Mouse (Mus musculus): ENCODE measurements around the gene Selenon.
"Not testable (repeated sequence)": the region's sequence is repeated elsewhere in the genome, so short reads cannot be mapped to it uniquely, and the experiment has no call there.

The Selenon gene

DNA sequence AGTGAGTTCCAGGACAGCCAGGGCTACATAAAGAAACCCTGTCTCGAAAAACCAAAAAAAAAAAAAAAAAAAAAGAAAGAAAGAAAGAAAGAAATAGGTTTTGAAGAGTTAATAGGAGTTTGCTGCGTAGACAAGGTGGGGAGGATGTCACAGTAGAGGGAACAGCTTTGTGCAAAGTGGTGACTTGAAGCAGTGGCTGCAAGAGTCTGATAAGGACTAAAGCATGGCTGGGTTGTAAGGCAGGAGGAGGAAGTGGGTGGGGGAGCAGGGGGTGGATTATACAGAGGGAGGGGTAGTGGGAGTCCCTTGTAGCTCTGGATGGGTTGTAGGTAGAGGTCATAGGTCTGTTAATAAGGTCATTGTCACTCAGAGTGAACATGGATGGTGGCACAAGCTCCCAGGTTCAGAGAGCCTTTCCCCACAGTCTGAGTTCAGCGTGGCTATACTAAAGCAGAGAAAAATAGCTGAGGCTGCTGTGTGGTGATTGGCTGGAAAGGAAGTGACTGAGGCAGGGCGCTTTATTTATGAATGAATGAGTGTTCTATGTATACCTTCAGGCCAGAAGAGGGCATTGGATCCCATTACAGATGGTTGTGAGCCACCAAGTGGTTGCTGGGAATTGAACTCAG lies 45.9 kb downstream of the Selenon start:
- no peak for DNase-seq (ENCODE audit: low spot score)

DNA sequence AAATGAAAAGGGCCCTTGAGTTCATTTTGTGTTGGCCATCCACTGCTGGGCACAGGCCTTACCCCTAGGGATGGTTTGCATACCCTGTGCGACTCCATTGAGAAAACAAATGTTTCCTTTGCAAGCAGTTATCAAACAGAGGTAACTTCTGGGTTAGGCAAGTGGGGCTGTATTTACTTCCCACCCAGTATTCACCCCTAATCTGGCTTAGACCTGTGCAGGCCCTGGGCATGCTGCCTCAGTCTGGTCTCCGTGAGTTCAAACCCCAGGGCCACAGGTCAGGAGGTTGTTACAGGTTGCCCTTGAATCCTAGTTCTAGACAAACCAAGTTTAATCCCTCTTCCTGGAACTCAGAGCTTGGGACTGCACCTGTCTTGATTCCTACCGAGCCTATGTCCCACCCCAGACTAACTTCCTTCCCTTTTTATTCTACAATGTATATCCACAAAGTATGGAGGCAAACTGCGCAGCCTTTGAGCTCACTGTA lies 46.6 kb downstream of the Selenon start:
- no peak for DNase-seq (ENCODE audit: low spot score)

DNA sequence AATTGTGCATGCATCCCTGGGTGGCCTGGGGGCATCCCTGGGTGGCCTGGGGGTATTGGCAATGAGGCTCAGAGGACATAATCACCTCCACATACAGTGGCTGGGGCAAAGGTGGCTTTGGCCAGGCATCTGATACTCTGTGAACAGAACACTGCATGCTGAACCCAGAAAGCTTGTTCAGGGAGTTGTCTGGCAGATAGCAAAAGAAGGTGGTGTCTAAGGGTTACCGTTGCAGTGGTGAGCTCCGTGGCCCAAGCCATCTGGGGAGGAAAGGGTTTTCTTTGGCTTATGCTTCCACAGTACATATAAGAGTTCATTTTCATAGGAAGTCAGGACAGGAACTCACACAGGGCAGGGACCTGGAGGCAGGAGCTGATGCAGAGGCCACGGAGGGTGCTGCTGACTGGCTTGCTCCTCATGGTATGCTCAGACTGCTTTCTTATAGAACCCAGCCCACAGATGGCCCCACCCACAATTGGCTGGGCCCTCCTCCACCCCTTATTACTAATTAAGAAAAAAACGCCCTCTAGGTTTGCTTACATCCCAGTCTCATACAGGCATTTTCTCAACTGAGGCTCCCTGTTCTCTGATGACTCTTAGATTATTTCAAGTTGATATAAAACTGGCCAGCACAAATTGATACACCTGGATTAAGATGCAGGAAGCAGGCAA lies 48.1 kb downstream of the Selenon start:
- no peak for DNase-seq (ENCODE audit: low spot score)

DNA sequence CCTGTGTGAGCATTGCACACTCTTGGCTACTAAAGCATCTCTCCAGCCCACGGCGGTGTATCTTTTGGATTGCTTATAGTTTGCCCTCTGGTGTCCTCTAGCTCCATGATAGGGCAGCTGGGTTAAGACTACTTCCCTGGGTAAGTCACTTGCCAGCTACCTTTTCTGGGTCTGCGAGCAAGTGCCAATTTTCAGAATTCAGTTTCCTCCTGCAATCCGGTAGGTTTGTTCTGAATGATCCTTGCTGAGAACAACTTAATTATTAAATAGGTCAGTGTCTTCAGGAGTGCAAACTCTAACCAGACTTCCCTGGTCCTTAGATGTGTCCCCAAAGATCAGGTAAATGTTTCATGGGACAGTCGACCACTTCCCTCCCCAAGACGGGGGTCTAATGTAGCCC lies 50.9 kb downstream of the Selenon start:
- DNase-seq (ENCODE audit: low spot score): no peak

DNA sequence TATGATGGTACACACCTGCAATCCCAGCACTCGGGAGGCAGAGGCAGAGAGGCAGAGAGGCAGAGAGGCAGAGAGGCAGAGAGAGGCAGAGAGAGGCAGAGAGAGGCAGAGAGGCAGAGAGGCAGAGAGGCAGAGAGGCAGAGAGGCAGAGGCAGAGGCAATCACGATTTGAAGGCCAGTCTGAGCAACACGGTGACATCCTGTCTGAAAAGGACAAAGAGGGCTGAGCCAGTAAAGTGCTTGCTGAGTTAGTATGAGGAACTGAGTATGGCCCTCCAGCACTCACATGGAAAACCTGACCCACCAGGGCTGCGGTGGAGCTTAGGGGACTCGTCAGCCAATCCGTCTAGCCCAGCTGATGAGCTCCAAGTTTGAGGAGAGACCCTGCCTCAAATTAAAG lies 53.0 kb downstream of the Selenon start:
- not testable (repeated sequence) for DNase-seq (ENCODE audit: low spot score)

DNA sequence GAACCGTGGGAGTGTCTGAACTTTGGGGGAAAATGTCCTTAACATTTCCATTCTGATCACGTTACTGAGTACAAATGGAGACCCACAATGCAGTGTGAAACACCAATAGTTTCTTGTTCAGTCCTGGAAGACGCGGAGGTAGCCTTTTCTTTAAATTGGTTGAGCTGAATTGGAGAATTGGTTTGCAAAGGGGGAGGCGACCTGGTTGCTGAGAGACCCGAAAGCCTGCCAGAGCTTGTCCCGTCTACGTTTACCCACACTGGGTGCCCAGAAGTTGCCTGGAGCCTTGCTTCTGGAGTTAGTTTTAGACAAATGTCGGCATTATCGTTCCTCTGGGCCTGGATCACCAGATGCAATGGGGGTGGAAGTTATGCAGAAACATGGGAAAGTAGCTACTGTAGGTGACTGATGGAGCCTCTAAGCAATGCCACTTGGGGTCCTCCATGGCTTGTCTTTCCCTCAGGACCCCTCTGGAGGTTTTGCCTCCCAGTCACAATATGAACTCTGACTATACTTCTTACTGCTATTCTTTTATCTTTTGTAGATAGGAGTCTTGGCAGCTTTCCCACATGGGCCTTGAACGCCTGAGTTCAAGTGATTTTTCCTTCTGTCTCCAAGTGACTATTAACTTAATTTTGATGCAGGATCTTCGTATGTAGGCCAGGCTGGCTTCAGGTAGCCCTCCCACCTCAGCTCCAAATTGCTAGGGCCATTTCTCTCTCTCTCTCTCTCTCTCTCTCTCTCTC lies 53.8 kb downstream of the Selenon start:
- no peak for DNase-seq (ENCODE audit: low spot score)

DNA sequence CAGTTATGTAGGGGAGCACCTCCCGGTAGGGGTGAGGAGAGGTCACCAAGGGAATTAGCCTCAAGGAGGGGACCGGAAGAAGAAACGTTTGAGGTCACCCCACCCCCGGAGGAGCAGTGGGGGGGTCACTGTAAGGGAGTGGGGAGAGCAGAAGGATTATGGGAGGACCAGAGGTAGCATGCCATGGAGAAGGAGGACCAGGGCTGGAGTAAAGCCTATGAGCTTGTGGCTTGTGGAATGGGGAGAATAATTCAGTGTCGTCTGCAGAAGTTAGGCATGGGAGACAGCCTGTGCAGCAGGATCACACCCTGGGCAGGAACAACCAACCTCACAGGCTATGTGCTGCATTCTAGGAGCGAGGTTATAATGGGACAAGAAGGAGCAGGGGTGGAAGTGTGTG lies 54.7 kb downstream of the Selenon start:
- DNase-seq (ENCODE audit: low spot score): no peak

DNA sequence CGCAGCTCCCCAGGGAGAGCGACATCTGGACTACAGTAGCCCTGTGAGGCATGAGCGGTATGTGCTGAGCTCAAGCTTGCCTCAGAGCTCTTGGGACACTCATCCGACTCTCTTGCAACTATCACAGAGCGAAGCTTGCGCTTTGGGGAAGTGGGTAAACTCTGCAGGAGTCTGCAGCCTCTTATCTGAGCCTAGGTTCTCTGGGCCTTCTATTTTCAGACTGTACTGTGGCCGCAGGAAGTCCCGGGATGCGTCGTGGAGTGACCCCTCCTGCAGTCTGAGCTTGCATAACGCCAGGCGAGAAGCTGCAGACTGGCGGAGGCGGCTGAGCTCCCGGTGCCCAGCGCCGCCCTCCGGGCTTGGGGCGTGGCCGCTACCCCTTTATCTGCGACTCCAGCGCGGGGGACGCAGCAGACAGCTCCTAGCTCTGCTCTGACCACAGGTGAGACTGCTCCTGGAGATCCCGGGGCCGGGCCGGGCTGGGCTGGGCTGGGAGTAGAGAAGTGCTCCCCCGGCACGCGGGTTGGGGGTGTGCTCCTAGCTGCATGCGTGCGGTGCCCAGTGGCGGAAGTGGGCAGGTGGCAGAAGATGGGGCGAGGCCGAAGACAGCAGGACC lies 55.3 kb downstream of the Selenon start, which contains the start of gene Paqr7:
Gene Paqr7, plus strand, starts transcription at position 103 of the 616 bp plus-strand sequence.
- peak; percentile 73 for DNase-seq (ENCODE audit: low spot score)

DNA sequence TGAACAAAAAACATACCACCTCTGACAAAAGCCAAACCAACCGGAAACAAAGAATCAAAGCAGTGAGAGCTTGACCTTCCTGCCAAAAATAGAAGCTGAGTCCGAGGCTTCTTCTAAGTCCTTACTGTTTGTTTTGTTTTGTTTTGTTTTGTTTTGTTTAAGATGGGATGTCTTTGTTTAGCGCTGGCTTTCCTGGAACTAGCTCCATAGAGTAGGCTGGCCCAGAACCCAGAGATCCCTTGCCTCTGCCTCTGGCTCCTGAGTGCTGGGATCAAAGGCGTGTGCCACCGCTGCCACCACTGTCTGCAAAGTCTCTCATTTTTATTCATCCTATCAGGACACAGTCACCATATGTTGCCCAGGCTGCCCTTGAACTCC lies 56.4 kb downstream of the Selenon start:
- DNase-seq (ENCODE audit: low spot score): no peak

DNA sequence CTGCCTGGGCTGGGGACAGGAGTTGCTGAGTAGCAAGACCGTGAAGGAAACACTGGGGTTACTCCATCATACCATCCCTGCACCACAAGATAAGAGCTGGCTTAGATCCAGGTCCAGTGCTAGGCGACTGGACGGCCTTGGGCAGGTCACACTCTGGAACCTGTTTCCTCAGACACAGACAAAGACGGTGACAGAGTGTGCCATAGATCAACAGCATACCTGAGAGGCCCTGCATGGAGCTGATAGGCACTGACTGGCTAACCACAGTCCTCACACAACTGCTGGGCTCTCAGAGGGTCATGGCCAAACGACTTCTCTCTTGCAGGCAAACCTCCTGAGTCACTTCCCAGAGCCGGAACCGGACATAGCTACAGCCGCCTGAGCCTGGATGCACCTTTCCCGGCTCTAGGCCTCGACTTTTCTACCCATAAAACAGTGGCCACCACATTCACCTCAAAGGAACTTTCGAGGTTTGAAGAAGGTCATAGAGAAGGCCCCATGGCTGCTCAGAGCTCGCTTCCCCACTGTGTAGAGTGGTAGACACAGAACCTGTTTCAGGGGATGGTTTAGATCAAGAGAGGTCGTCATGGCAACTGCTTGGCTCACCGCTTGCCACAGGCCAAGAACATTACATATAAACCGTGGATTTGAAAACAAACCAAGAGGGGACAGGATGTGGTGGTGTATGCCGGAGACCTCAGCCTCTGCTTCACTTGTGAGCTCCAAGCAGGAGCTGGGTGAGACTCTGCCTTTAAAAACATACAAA lies 57.0 kb downstream of the Selenon start:
- no peak for DNase-seq (ENCODE audit: low spot score)

DNA sequence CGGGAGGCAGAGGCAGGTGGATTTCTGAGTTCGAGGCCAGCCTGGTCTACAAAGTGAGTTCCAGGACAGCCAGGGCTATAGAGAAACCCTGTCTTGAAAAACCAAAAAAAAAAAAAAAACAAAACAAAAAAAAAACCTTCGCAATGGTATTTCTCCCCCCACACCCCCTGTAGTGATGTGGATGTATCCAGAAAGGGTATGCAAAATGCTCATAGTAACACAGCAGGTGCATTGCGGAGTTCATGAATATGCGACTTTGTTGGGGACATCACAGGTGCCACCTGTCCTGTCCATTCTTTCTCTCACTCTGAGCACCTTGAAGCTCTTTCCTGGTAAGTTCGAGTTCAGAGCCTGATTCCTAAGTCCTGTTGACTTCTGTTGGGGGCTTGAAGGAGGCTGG lies 57.8 kb downstream of the Selenon start:
- not testable (repeated sequence) for DNase-seq (ENCODE audit: low spot score)

DNA sequence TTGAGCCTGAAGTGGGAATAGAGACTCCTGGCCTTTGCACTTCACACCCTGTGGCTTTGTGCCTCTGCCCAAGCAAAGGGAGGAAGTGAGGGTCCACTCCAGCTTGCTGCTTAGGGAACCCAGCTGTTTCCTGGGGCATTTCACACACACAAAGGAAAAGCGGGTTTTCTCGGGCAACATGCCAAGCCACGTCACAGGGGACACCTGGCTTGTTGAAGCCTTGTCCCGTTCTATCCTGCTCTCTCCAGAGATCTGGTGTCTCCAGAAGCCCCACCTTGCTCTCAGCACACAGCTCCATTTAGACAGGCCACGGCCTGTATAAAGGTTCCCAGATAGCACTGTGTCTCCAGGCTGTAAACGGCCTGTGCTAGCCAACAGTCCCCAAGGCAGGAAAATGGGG lies 60.2 kb downstream of the Selenon start:
- DNase-seq (ENCODE audit: low spot score): no peak

DNA sequence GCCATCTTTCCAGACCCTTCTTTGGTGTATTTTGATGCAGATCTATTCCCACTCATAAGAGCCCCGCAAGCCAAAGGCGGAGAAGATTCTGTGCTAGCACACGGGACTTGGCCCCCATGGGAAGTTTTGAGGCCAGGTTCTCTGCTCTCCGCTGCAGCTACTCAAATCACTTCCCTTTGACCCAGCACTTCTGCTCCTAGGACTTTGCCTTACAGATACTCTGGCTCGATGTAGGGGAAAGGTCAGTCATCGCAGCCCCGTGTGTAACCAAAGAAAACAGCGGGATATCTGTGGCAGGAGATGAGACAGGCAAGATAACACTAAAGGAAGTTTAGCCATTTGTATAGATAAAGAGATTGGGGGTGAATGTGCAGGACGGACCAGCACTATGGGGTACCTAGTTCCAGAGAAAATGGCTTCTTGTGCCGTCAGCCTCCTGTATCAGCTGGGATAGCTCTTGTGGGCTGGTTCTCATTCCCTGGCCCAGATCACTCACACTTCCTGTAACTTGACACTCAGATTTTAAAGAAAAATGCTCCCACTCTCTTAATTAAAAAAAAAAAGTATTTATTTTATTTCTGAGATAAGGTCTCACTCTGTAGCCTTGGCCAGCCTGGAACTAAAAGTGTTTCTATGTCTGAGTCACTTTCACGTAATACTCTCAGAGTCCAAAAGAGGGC lies 61.8 kb downstream of the Selenon start:
- DNase-seq (ENCODE audit: low spot score): no peak

DNA sequence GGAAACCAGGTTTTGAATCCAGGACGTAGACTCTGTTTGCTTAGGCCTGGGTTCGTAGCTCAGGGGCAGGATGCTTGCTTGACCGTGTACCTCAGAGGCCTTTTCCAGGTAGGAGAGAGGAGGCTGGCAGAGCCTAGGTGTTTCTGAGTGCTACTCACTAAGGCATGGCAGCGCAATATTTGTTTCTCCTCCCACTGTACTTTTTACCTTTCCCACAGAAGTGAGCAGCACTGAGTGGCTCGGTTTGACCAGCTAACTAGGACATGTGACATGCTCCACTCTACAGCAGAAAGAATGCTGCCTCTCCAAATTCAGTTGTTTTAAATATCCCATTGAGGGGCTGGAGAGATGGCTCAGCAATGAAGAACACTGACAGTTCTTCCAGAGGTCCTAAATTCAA lies 63.8 kb downstream of the Selenon start:
- no peak for DNase-seq (ENCODE audit: low spot score)
